Mouse (Mus musculus) liver, embryonic 13.5 days (tissue): Measurements from ENCODE around the gene Avp. TPM values are rescaled to one million over a fixed set of nuclear protein-coding genes. Genes with fewer than 3 reads are reported as not detected.
"Not testable (repeated sequence)": the region's sequence is repeated elsewhere in the genome, so short reads cannot be mapped to it uniquely, and the experiment has no call there.

Experiments
- ATAC-seq: fragments of 200-750 bp; cut with Nextera tagmentation; 2 replicates; pipeline ENCODE4 v1.8.0; 2017; ENCODE audit warnings: low read depth, mild to moderate bottlenecking, moderate number of reproducible peaks, moderate library complexity
- DNase-seq: peaks from one replicate; pipeline ENCODE4 v3.0.0; 2022
- H3K27ac ChIP-seq: fragments of 300-500 bp; sonication (generic); 2 replicates; pipeline ENCODE4 v1.5.1; 2015; ENCODE audit warnings: moderate library complexity, mild to moderate bottlenecking, inconsistent platforms
- H3K27me3 ChIP-seq: fragments of 300-500 bp; sonication (generic); 2 replicates; pipeline ENCODE4 v1.6.1; 2015; ENCODE audit warnings: mild to moderate bottlenecking, inconsistent platforms
- H3K36me3 ChIP-seq: fragments of 300-500 bp; sonication (generic); 2 replicates; pipeline ENCODE4 v1.6.1; 2015; ENCODE audit warnings: mild to moderate bottlenecking, inconsistent platforms
- H3K4me1 ChIP-seq: fragments of 300-500 bp; sonication (generic); replicated peaks from 2 replicates; pipeline ENCODE4 v1.6.1; 2015; ENCODE audit warnings: inconsistent platforms
- H3K4me2 ChIP-seq: fragments of 300-500 bp; sonication (generic); 2 replicates; pipeline ENCODE4 v1.6.1; 2015; ENCODE audit warnings: inconsistent platforms, mild to moderate bottlenecking, moderate library complexity
- H3K4me3 ChIP-seq: fragments of 300-500 bp; sonication (generic); replicated peaks from 2 replicates; pipeline ENCODE4 v1.5.1; 2015; ENCODE audit warnings: mild to moderate bottlenecking, inconsistent platforms
- H3K9ac ChIP-seq: fragments of 300-500 bp; sonication (generic); 2 replicates; pipeline ENCODE4 v1.6.1; 2015; ENCODE audit warnings: mild to moderate bottlenecking, inconsistent platforms
- H3K9me3 ChIP-seq: fragments of 300-500 bp; sonication (generic); replicated peaks from 2 replicates; pipeline ENCODE4 v1.6.1; 2016; ENCODE audit warnings: inconsistent platforms
- WGBS: fragments of 180-500 bp; shearing (Covaris S2); methylation state at CpG from one replicate; pipeline ENCODE4 v1.1.7; 2015; ENCODE audit not compliant: insufficient replicate concordance; 5-methylcytosine and 5-hydroxymethylcytosine counted together
- polyA plus RNA-seq: library from polyadenylated mRNA; unstranded; fragments of >200 nt; fragmentation: Nextera tagmentation; extraction: Ambion mirVana; gene quantifications from 2 replicates; pipeline ENCODE4 v1.2.1, GENCODE M21; 2015

Gene Avp
- polyA plus RNA-seq, 1 experiment from 2014 or later, result not detected

GRCm38 (mm10) chr2:130589157-130589556 lies 6.8 kb upstream of the Avp start:
- Histone ChIP-seq H3K4me3 (no peak overlapping the region), H3K9ac (no peak overlapping the region), H3K4me2 (no peak overlapping the region), H3K4me1 (no peaks in the 10 kb centered on the region), H3K27ac (no peak overlapping the region), H3K9me3 (no peaks in the 10 kb centered on the region), H3K27me3 (peaks cover 6% of the 10 kb centered on the region; the same call in 1 of the 2 replicates), H3K36me3 (peaks cover 19% of the 10 kb centered on the region)
- DNase-seq, result no peak
- 63% methylated on average over 4 of the region's 4 CpGs for WGBS
- ATAC-seq, result no peak

- Histone ChIP-seq H3K27ac (no peak overlapping the region), H3K4me3 (no peak overlapping the region), H3K9ac (no peak overlapping the region), H3K27me3 (peaks cover 14% of the 10 kb centered on the region; the same call in 1 of the 2 replicates), H3K36me3 (peaks cover 17% of the 10 kb centered on the region), H3K4me2 (no peak overlapping the region), H3K9me3 (no peaks in the 10 kb centered on the region), H3K4me1 (no peaks in the 10 kb centered on the region)
- WGBS, result 33% methylated on average over 2 of the region's 2 CpGs
- ATAC-seq (no peak), DNase-seq (no peak)
Measured at GRCm38 (mm10) chr2:130588373-130588772, 6.0 kb upstream of the Avp start.

- Histone ChIP-seq H3K4me3 (no peak overlapping the region), H3K4me2 (no peak overlapping the region), H3K4me1 (no peaks in the 10 kb centered on the region), H3K27ac (no peak overlapping the region), H3K36me3 (peaks cover 9% of the 10 kb centered on the region), H3K9me3 (no peaks in the 10 kb centered on the region), H3K27me3 (peaks cover 38% of the 10 kb centered on the region), H3K9ac (no peak overlapping the region)
- WGBS, result 61% methylated on average over 6 of the region's 6 CpGs
- DNase-seq (no peak), ATAC-seq (no peak)
Measured at GRCm38 (mm10) chr2:130586016-130586415, 3.7 kb upstream of the Avp start.

- no peak for DNase-seq
- H3K4me1 ChIP-seq, result peaks cover 10% of the 10 kb centered on the region
- WGBS, result 61% methylated on average over 10 of the region's 10 CpGs
- H3K4me2 ChIP-seq, result no peak overlapping the region
- no peak overlapping the region for H3K4me3 ChIP-seq
- peaks cover 58% of the 10 kb centered on the region for H3K27me3 ChIP-seq
- H3K9ac ChIP-seq, result no peak overlapping the region
- no peak for ATAC-seq
- H3K36me3 ChIP-seq, result no peaks in the 10 kb centered on the region
- H3K27ac ChIP-seq, result no peak overlapping the region
- H3K9me3 ChIP-seq, result no peaks in the 10 kb centered on the region
Measured at GRCm38 (mm10) chr2:130583902-130584560, 1.7 kb upstream of the Avp start.

- peak overlapping the region; percentile 34 for H3K4me2 ChIP-seq
- H3K9ac ChIP-seq, result no peak overlapping the region
- ATAC-seq (no peak), DNase-seq (no peak)
- no peaks in the 10 kb centered on the region for H3K36me3 ChIP-seq
- peaks cover 86% of the 10 kb centered on the region for H3K27me3 ChIP-seq
- H3K4me1 ChIP-seq, result peaks cover 29% of the 10 kb centered on the region
- H3K4me3 ChIP-seq, result 0 out of 2 replicates have a peak overlapping the region, but pooled peaks have one; percentile 19
- WGBS, result 8% methylated on average over 16 of the region's 16 CpGs
- H3K27ac ChIP-seq, result no peak overlapping the region
- H3K9me3 ChIP-seq, result no peaks in the 10 kb centered on the region
Measured at GRCm38 (mm10) chr2:130581201-130581600, 1.2 kb downstream of the Avp start.

- Histone ChIP-seq H3K4me3 (no peak overlapping the region), H3K27me3 (peaks cover 99% of the 10 kb centered on the region), H3K9me3 (no peaks in the 10 kb centered on the region), H3K4me2 (no peak overlapping the region), H3K9ac (no peak overlapping the region), H3K4me1 (peaks cover 29% of the 10 kb centered on the region), H3K27ac (no peak overlapping the region), H3K36me3 (no peaks in the 10 kb centered on the region)
- WGBS, result 4% methylated on average over 8 of the region's 8 CpGs
- DNase-seq, result no peak
- no peak for ATAC-seq
Measured at GRCm38 (mm10) chr2:130579791-130580190, 2.6 kb downstream of the Avp start.

- Histone ChIP-seq H3K27me3 (peaks cover 97% of the 10 kb centered on the region), H3K4me3 (no peak overlapping the region), H3K9ac (no peak overlapping the region), H3K27ac (no peak overlapping the region), H3K9me3 (no peaks in the 10 kb centered on the region), H3K4me2 (no peak overlapping the region; the same call in 1 of the 2 replicates), H3K36me3 (no peaks in the 10 kb centered on the region), H3K4me1 (peaks cover 29% of the 10 kb centered on the region)
- WGBS, result 12% methylated on average over 11 of the region's 11 CpGs
- peak; percentile 48 for DNase-seq
- no peak for ATAC-seq
Measured at GRCm38 (mm10) chr2:130578148-130578547, 4.2 kb downstream of the Avp start.

GRCm38 (mm10) chr2:130577632-130578031 lies 4.7 kb downstream of the Avp start:
- Histone ChIP-seq H3K9ac (no peak overlapping the region), H3K36me3 (no peaks in the 10 kb centered on the region), H3K4me1 (peaks cover 29% of the 10 kb centered on the region), H3K4me2 (peak overlapping the region; percentile 43), H3K27me3 (peaks cover 92% of the 10 kb centered on the region), H3K9me3 (no peaks in the 10 kb centered on the region), H3K27ac (no peak overlapping the region), H3K4me3 (0 out of 2 replicates have a peak overlapping the region, but pooled peaks have one; percentile 20)
- DNase-seq (peak; percentile 37), ATAC-seq (peak; percentile 58)
- WGBS, result 4% methylated on average over 12 of the region's 12 CpGs

- no peaks in the 10 kb centered on the region for H3K9me3 ChIP-seq
- 8% methylated on average over 9 of the region's 9 CpGs for WGBS
- H3K36me3 ChIP-seq, result no peaks in the 10 kb centered on the region
- H3K4me3 ChIP-seq, result peak overlapping the region; percentile 20; the same call in 1 of the 2 replicates
- H3K27me3 ChIP-seq, result peaks cover 86% of the 10 kb centered on the region
- no peak overlapping the region for H3K27ac ChIP-seq
- no peak for DNase-seq
- peak overlapping the region; percentile 43; the same call in 1 of the 2 replicates for H3K4me2 ChIP-seq
- no peak overlapping the region for H3K9ac ChIP-seq
- no peak for ATAC-seq
- H3K4me1 ChIP-seq, result peaks cover 29% of the 10 kb centered on the region
Measured at GRCm38 (mm10) chr2:130577021-130577420, 5.3 kb downstream of the Avp start.

- H3K4me2 ChIP-seq, result peak overlapping the region; percentile 43
- not testable (repeated sequence) for ATAC-seq, H3K9ac ChIP-seq, H3K36me3 ChIP-seq, H3K9me3 ChIP-seq, H3K27ac ChIP-seq, DNase-seq
- H3K27me3 ChIP-seq, result peaks cover 81% of the 10 kb centered on the region
- peaks cover 29% of the 10 kb centered on the region for H3K4me1 ChIP-seq
- 7% methylated on average over 32 of the region's 32 CpGs for WGBS
- peak overlapping the region; percentile 20 for H3K4me3 ChIP-seq
Measured at GRCm38 (mm10) chr2:130576564-130576963, 5.8 kb downstream of the Avp start.

GRCm38 (mm10) chr2:130575873-130576272 lies 6.5 kb downstream of the Avp start, which contains the start of gene Oxt:
Gene Oxt (plus strand): TSS chr2:130576173.
- peaks cover 29% of the 10 kb centered on the region for H3K4me1 ChIP-seq
- no peak within 1 kb of the TSS for H3K9ac ChIP-seq
- peak within 1 kb of the TSS; percentile 43 for H3K4me2 ChIP-seq
- 52% methylated on average over 9 of the region's 9 CpGs for whole genome bisulfite sequencing
- H3K9me3 ChIP-seq, result no peaks in the 10 kb centered on the region
- no peak within 1 kb of the TSS for H3K27ac ChIP-seq
- H3K4me3 ChIP-seq, result peak within 1 kb of the TSS; percentile 20
- peaks cover 74% of the 10 kb centered on the region for H3K27me3 ChIP-seq
- DNase-seq (no peak), ATAC-seq (no peak)
- no peaks in the 10 kb centered on the region for H3K36me3 ChIP-seq

GRCm38 (mm10) chr2:130574960-130575359 lies 7.4 kb downstream of the Avp start:
- Histone ChIP-seq H3K4me1 (peaks cover 23% of the 10 kb centered on the region), H3K27me3 (peaks cover 65% of the 10 kb centered on the region), H3K9ac (no peak overlapping the region), H3K4me2 (no peak overlapping the region), H3K4me3 (no peak overlapping the region), H3K9me3 (no peaks in the 10 kb centered on the region), H3K27ac (no peak overlapping the region), H3K36me3 (no peaks in the 10 kb centered on the region)
- WGBS, result 68% methylated on average over 5 of the region's 5 CpGs
- ATAC-seq (no peak), DNase-seq (no peak)
